In genomic region chr12:50560536-50560935, GRCm38 (mm10) we compare ENCODE assay signal across 32 mouse cellular contexts.
DNase-seq lines count a peak whose midpoint lies in the region; ATAC-seq and TF ChIP-seq lines count a peak whose summit lies in the region.
"Had no signal": no experiment of that assay in that cellular context is flagged by ENCODE, and none has a peak within 500 bp of the region (broad histone marks: within the 10 kb centered on the region; RNA-seq: fewer than 3 reads in every experiment).

No protein-coding gene starts in this region.

- no peak for DNase-seq in layer of hippocampus, adult 2 months (ENCODE audit: low spot score in 2 of 2)
- DNase-seq in layer of hippocampus, adult 8-10 months (ENCODE audit: low spot score in 2 of 2): no peak
- DNase-seq in Muller cell, postnatal 12 days (ENCODE audit: inconsistent ontology term): peak; percentile 35
- DNase-seq in Patski (ENCODE audit: low read depth, low spot score): no peak
- no peak for DNase-seq in embryo, embryonic 10 days (ENCODE audit: low spot score)
- no peak for DNase-seq in right cerebral cortex, adult 18-20 months
- DNase-seq: adrenal gland, adult 2 months; adrenal gland, postnatal 14 days; cerebellum, adult 11 months; cerebellum, adult 2 months; cerebellum, adult 9-11 months; cerebellum, postnatal 25 days; embryo, embryonic 11 days; forebrain, postnatal 0 days; gastrocnemius, adult 2 months; gastrocnemius, postnatal 14 days; heart, postnatal 10 days; heart, postnatal 36 days; kidney, adult 11 months had no signal

- peak; percentile 84 for ATAC-seq in Patski
- no peak for ATAC-seq in cerebellum, adult (ENCODE audit: insufficient number of reproducible peaks, low FRiP score, low TSS enrichment)
- ATAC-seq: CD4-positive, CD25-positive, alpha-beta regulatory T cell, adult 4 months; forebrain, postnatal 0 days; hindbrain, embryonic 16.5 days; intestine, embryonic 15.5 days had no signal

- TF ChIP-seq CTCF in layer of hippocampus, adult 2 months (conservative IDR thresholded peaks at IDR 0.05): no peak
- TF ChIP-seq CTCF in Patski (IDR thresholded peaks at IDR 0.05): no peak

- peaks cover 2% of the 10 kb centered on the region; the same call in 1 of the 2 replicates for H3K4me1 ChIP-seq in brown adipose tissue, adult 24 weeks (ENCODE audit: control insufficient read depth, insufficient read depth, insufficient read length, low read length)
- H3K4me1 ChIP-seq: heart, embryonic 12.5 days; heart, embryonic 15.5 days; hindbrain, embryonic 10.5 days; hindbrain, embryonic 13.5 days; intestine, embryonic 15.5 days had no signal

- in situ Hi-C loops in Patski (cut with MboI; ENCODE audit: low pct_unique_long_range_greater_than_20kb): no loop called here

- H3K27ac ChIP-seq in layer of hippocampus, adult 2 months: peak overlapping the region; percentile 43; the same call in 1 of the 2 replicates
- peak overlapping the region; percentile 97; the same call in 1 of the 2 replicates for H3K27ac ChIP-seq in brown adipose tissue, adult 24 weeks (replicated peaks; ENCODE audit: low read depth, low read length)
- H3K27ac ChIP-seq: embryonic facial prominence, embryonic 10.5 days; embryonic facial prominence, embryonic 13.5 days; forebrain, embryonic 10.5 days; gastrocnemius, adult 2 months; heart, embryonic 15.5 days; hindbrain, embryonic 10.5 days; hindbrain, embryonic 13.5 days; intestine, embryonic 15.5 days had no signal

- H3K27me3 ChIP-seq in Patski: no peaks in the 10 kb centered on the region
- H3K27me3 ChIP-seq: embryonic facial prominence, embryonic 13.5 days; heart, embryonic 12.5 days; heart, embryonic 15.5 days; hindbrain, embryonic 13.5 days; intestine, embryonic 15.5 days had no signal

- no peak overlapping the region for H3K4me3 ChIP-seq in layer of hippocampus, adult 2 months
- no peak overlapping the region for H3K4me3 ChIP-seq in brown adipose tissue, adult 24 weeks (ENCODE audit: insufficient read depth, low read depth, low read length)
- H3K4me3 ChIP-seq: embryonic facial prominence, embryonic 10.5 days; embryonic facial prominence, embryonic 13.5 days; erythroblast, embryonic 14.5 days; forebrain, embryonic 10.5 days; gastrocnemius, adult 2 months; heart, embryonic 12.5 days; heart, embryonic 15.5 days; hindbrain, embryonic 10.5 days; hindbrain, embryonic 13.5 days; intestine, embryonic 15.5 days had no signal

- POLR2A ChIA-PET in Patski (lab: Charles Lee): no interaction called here

- CTCF ChIA-PET in Patski (lab: Charles Lee): no interaction called here
